Mouse (Mus musculus): Measurements from ENCODE around the gene Cyp2d11.

- no peak for TF ChIP-seq TAL1 (IDR thresholded peaks at IDR 0.05; ENCODE audit: low read length)
- no peak for TF ChIP-seq GATA1 (IDR thresholded peaks at IDR 0.05; ENCODE audit: low read length)
Measured at GRCm38 (mm10) chr15:82385729-82386128, 8.1 kb downstream of the Cyp2d11 start.
